Comparison of ENCODE assay signal across 7 mouse cellular contexts in genomic region chr3:90291982-90292344, GRCm38 (mm10). TPM values are rescaled to one million over a fixed set of nuclear protein-coding genes. Genes with fewer than 3 reads are reported as not detected.
DNase-seq lines count a peak whose midpoint lies in the region; ATAC-seq and TF ChIP-seq lines count a peak whose summit lies in the region.

No protein-coding gene starts in this region.

- peak overlapping the region; percentile 82; the same call in 1 of the 2 replicates for H3K9ac ChIP-seq in lung, embryonic 15.5 days
- H3K9ac ChIP-seq in limb, embryonic 12.5 days (replicated peaks), result peak overlapping the region; percentile 68

- peaks cover 27% of the 10 kb centered on the region for H3K4me1 ChIP-seq in lung, embryonic 15.5 days
- H3K4me1 ChIP-seq in forebrain, embryonic 10.5 days, result peaks cover 21% of the 10 kb centered on the region
- peaks cover 12% of the 10 kb centered on the region for H3K4me1 ChIP-seq in limb, embryonic 12.5 days (replicated peaks)
- peaks cover 1% of the 10 kb centered on the region for H3K4me1 ChIP-seq in small intestine, adult 2 months (ENCODE audit: control insufficient read depth, insufficient read depth, insufficient read length, low read length)

- peak overlapping the region; percentile 76 for H3K4me2 ChIP-seq in lung, embryonic 15.5 days
- peak overlapping the region; percentile 63 for H3K4me2 ChIP-seq in limb, embryonic 12.5 days

- no peaks in the 10 kb centered on the region for H3K9me3 ChIP-seq in lung, embryonic 15.5 days
- H3K9me3 ChIP-seq in forebrain, embryonic 10.5 days, result no peaks in the 10 kb centered on the region
- H3K9me3 ChIP-seq in limb, embryonic 12.5 days, result no peaks in the 10 kb centered on the region

- peak overlapping the region; percentile 94 for H3K27ac ChIP-seq in lung, embryonic 15.5 days
- peak overlapping the region; percentile 93 for H3K27ac ChIP-seq in forebrain, embryonic 10.5 days
- peak overlapping the region; percentile 94 for H3K27ac ChIP-seq in limb, embryonic 12.5 days
- H3K27ac ChIP-seq in small intestine, adult 2 months (ENCODE audit: insufficient read depth, low read depth, low read length), result peak overlapping the region; percentile 91; the same call in 1 of the 2 replicates

- TF ChIP-seq CTCF in small intestine, adult 2 months (IDR thresholded peaks at IDR 0.05; ENCODE audit: extremely low read depth, insufficient read length, insufficient replicate concordance, low read depth, low read length), result no peak

- ATAC-seq in lung, embryonic 15.5 days (ENCODE audit: borderline replicate concordance, extremely low read depth, low FRiP score, low TSS enrichment), result no peak
- no peak for ATAC-seq in limb, embryonic 12.5 days (ENCODE audit: insufficient number of reproducible peaks, insufficient read depth, low FRiP score, low TSS enrichment, low read depth)

- WGBS in lung, embryonic 15.5 days, result 28% methylated on average over 2 of the region's 2 CpGs
- 42% methylated on average over 2 of the region's 2 CpGs for WGBS in forebrain, embryonic 10.5 days
- WGBS in limb, embryonic 12.5 days, result 42% methylated on average over 2 of the region's 2 CpGs
- WGBS in small intestine, adult 2 months, result 6% methylated on average over 2 of the region's 2 CpGs

- no peak for DNase-seq in lung, adult 18-20 months
- DNase-seq in forebrain, embryonic 10.5 days (ENCODE audit: extremely low spot score, low spot score), result no peak
- no peak for DNase-seq in cerebellum, postnatal 4 days (ENCODE audit: low spot score in 2 of 2)
- DNase-seq in left cerebral cortex, postnatal 4 days, result no peak

- peak overlapping the region; percentile 94 for H3K4me3 ChIP-seq in lung, embryonic 15.5 days
- H3K4me3 ChIP-seq in forebrain, embryonic 10.5 days, result peak overlapping the region; percentile 86
- peak overlapping the region; percentile 88 for H3K4me3 ChIP-seq in limb, embryonic 12.5 days (replicated peaks)
- H3K4me3 ChIP-seq in small intestine, adult 2 months (ENCODE audit: low read depth, low read length), result no peak overlapping the region

- H3K27me3 ChIP-seq in lung, embryonic 15.5 days, result no peaks in the 10 kb centered on the region
- no peaks in the 10 kb centered on the region for H3K27me3 ChIP-seq in forebrain, embryonic 10.5 days (ENCODE audit: poor library complexity, severe bottlenecking)
- H3K27me3 ChIP-seq in limb, embryonic 12.5 days, result no peaks in the 10 kb centered on the region
- H3K27me3 ChIP-seq in small intestine, adult 2 months (ENCODE audit: control insufficient read depth, insufficient read depth, low read length), result no peaks in the 10 kb centered on the region

- no peak for TF ChIP-seq POLR2A in small intestine, adult 2 months (IDR thresholded peaks at IDR 0.05; ENCODE audit: low read depth, low read length)

- intact Hi-C loops in left cerebral cortex, postnatal 4 days (cut with DNase I), result loop anchor here (5.0 kb wide), 1 partner anchor 80 kb away; no protein-coding TSS in a partner anchor

- H3K36me3 ChIP-seq in lung, embryonic 15.5 days, result no peaks in the 10 kb centered on the region
- H3K36me3 ChIP-seq in forebrain, embryonic 10.5 days (replicated peaks), result peaks cover 21% of the 10 kb centered on the region
- peaks cover 6% of the 10 kb centered on the region; the same call in 1 of the 2 replicates for H3K36me3 ChIP-seq in limb, embryonic 12.5 days
- H3K36me3 ChIP-seq in small intestine, adult 2 months (ENCODE audit: control insufficient read depth, insufficient read depth, low read length), result no peaks in the 10 kb centered on the region

RNA-seq across cellular contexts. Expression of gene Gatad2b, which starts 1.0 kb away (rescaled TPM):
- polyA plus RNA-seq in lung, embryonic 15.5 days (2015; fragmentation: Nextera tagmentation; extraction: Ambion mirVana), result 10.6 and 11.7 TPM in 2 replicates
- 12.4 and 14.4 TPM in 2 replicates for polyA plus RNA-seq in forebrain, embryonic 10.5 days (2016; fragmentation: Nextera tagmentation; extraction: Ambion mirVana)
- 17.7 and 19.5 TPM in 2 replicates for polyA plus RNA-seq in limb, embryonic 12.5 days (2016; fragmentation: Nextera tagmentation; extraction: Ambion mirVana)
- polyA plus RNA-seq in small intestine, adult 2 months (2012; rRNA removed), result 9.0 and 15.1 TPM in 2 replicates
- total RNA-seq in left cerebral cortex, postnatal 4 days (2021), result 100 to 1,000 TPM; 101 to 117 TPM

RNA-seq across cellular contexts. Expression of gene Dennd4b, which starts 27.0 kb away (rescaled TPM):
- 3.4 and 4.8 TPM in 2 replicates for polyA plus RNA-seq in lung, embryonic 15.5 days (2015; fragmentation: Nextera tagmentation; extraction: Ambion mirVana)
- polyA plus RNA-seq in forebrain, embryonic 10.5 days (2016; fragmentation: Nextera tagmentation; extraction: Ambion mirVana), result 7.0 and 7.2 TPM in 2 replicates
- polyA plus RNA-seq in limb, embryonic 12.5 days (2016; fragmentation: Nextera tagmentation; extraction: Ambion mirVana), result 5.7 and 5.9 TPM in 2 replicates
- 10.7 and 14.1 TPM in 2 replicates for polyA plus RNA-seq in small intestine, adult 2 months (2012; rRNA removed)
- total RNA-seq in left cerebral cortex, postnatal 4 days (2021), result 10 to 100 TPM; 29.8 to 29.9 TPM

RNA-seq across cellular contexts. Expression of gene Crtc2, which starts 38.0 kb away (rescaled TPM):
- 19.9 and 21.1 TPM in 2 replicates for polyA plus RNA-seq in lung, embryonic 15.5 days (2015; fragmentation: Nextera tagmentation; extraction: Ambion mirVana)
- polyA plus RNA-seq in forebrain, embryonic 10.5 days (2016; fragmentation: Nextera tagmentation; extraction: Ambion mirVana), result 21.3 and 26.4 TPM in 2 replicates
- polyA plus RNA-seq in limb, embryonic 12.5 days (2016; fragmentation: Nextera tagmentation; extraction: Ambion mirVana), result 18.6 and 30.3 TPM in 2 replicates
- 31.4 and 57.0 TPM in 2 replicates for polyA plus RNA-seq in small intestine, adult 2 months (2012; rRNA removed)
- total RNA-seq in left cerebral cortex, postnatal 4 days (2021), result 10 to 100 TPM; 29.6 to 31.4 TPM

RNA-seq across cellular contexts. Expression of gene Slc39a1, which starts 44.0 kb away (rescaled TPM):
- 94.7 and 102 TPM in 2 replicates for polyA plus RNA-seq in lung, embryonic 15.5 days (2015; fragmentation: Nextera tagmentation; extraction: Ambion mirVana)
- 69.6 and 75.4 TPM in 2 replicates for polyA plus RNA-seq in forebrain, embryonic 10.5 days (2016; fragmentation: Nextera tagmentation; extraction: Ambion mirVana)
- polyA plus RNA-seq in limb, embryonic 12.5 days (2016; fragmentation: Nextera tagmentation; extraction: Ambion mirVana), result 56.8 and 62.0 TPM in 2 replicates
- polyA plus RNA-seq in small intestine, adult 2 months (2012; rRNA removed), result 46.2 and 72.7 TPM in 2 replicates
- total RNA-seq in left cerebral cortex, postnatal 4 days (2021), result 10 to 100 TPM; 41.2 TPM

RNA-seq across cellular contexts. Expression of gene Creb3l4, which starts 48.7 kb away (rescaled TPM):
- polyA plus RNA-seq in lung, embryonic 15.5 days (2015; fragmentation: Nextera tagmentation; extraction: Ambion mirVana), result 6.0 and 6.3 TPM in 2 replicates
- 4.5 and 5.8 TPM in 2 replicates for polyA plus RNA-seq in forebrain, embryonic 10.5 days (2016; fragmentation: Nextera tagmentation; extraction: Ambion mirVana)
- 11.7 and 12.9 TPM in 2 replicates for polyA plus RNA-seq in limb, embryonic 12.5 days (2016; fragmentation: Nextera tagmentation; extraction: Ambion mirVana)
- 6.6 and 7.0 TPM in 2 replicates for polyA plus RNA-seq in small intestine, adult 2 months (2012; rRNA removed)
- under 1 TPM; 0.24 to 0.28 TPM for total RNA-seq in left cerebral cortex, postnatal 4 days (2021)
